Mouse (Mus musculus) hindbrain, embryonic 16.5 days (tissue): Measurements from ENCODE around the gene Farp1. TPM values are rescaled to one million over a fixed set of nuclear protein-coding genes. Genes with fewer than 3 reads are reported as not detected.

Experiments
- ATAC-seq: fragments of 200-750 bp; cut with Nextera tagmentation; 2 replicates; pipeline ENCODE4 v1.8.0; 2017; ENCODE audit warnings: moderate TSS enrichment, moderate library complexity
- H3K27ac ChIP-seq: fragments of 300-500 bp; sonication (generic); 2 replicates; pipeline ENCODE4 v1.5.1; 2014; ENCODE audit warnings: low read depth, mild to moderate bottlenecking, control low read depth, low read length, moderate library complexity
- H3K27me3 ChIP-seq: fragments of 300-500 bp; sonication (generic); replicated peaks from 2 replicates; pipeline ENCODE4 v1.6.1; 2014; ENCODE audit warnings: low read length; ENCODE audit not compliant: control insufficient read depth, insufficient read depth
- H3K36me3 ChIP-seq: fragments of 300-500 bp; sonication (generic); 2 replicates; pipeline ENCODE4 v1.6.1; 2014; ENCODE audit warnings: mild to moderate bottlenecking, low read length, moderate library complexity, mixed read lengths; ENCODE audit not compliant: control insufficient read depth, insufficient read depth
- H3K4me1 ChIP-seq: fragments of 300-500 bp; sonication (generic); 2 replicates; pipeline ENCODE4 v1.6.1; 2014; ENCODE audit warnings: low read depth, low read length; ENCODE audit not compliant: control insufficient read depth, insufficient read depth
- H3K4me2 ChIP-seq: fragments of 300-500 bp; sonication (generic); 2 replicates; pipeline ENCODE4 v1.6.1; 2014; ENCODE audit warnings: mild to moderate bottlenecking, low read length, control low read depth, moderate library complexity
- H3K4me3 ChIP-seq: fragments of 300-500 bp; sonication (generic); 2 replicates; pipeline ENCODE4 v1.5.1; 2014; ENCODE audit warnings: mild to moderate bottlenecking, low read length, control low read depth, moderate library complexity
- H3K9ac ChIP-seq: fragments of 300-500 bp; sonication (generic); 2 replicates; pipeline ENCODE4 v1.6.1; 2014; ENCODE audit warnings: low read depth, mild to moderate bottlenecking, control low read depth, low read length, moderate library complexity
- H3K9me3 ChIP-seq: fragments of 300-500 bp; sonication (generic); 2 replicates; pipeline ENCODE4 v1.6.1; 2014; ENCODE audit warnings: mild to moderate bottlenecking, low read length, moderate library complexity; ENCODE audit not compliant: control insufficient read depth
- WGBS: fragments of 180-500 bp; shearing (Covaris S2); extraction: QIAGEN DNeasy Blood & Tissue Kit; methylation state at CpG from one replicate; pipeline ENCODE4 v1.1.7; 2014; 5-methylcytosine and 5-hydroxymethylcytosine counted together
- polyA plus RNA-seq: library from polyadenylated mRNA; unstranded; fragments of >200 nt; fragmentation: Nextera tagmentation; extraction: Ambion mirVana; gene quantifications from 2 replicates; pipeline ENCODE4 v1.2.1, GENCODE M21; 2015

The Farp1 gene
- polyA plus RNA-seq, 1 experiment from 2014 or later, result 28.9 TPM

- H3K36me3 ChIP-seq, result no peaks in the 10 kb centered on the region
- no peak overlapping the region for H3K9ac ChIP-seq
- H3K27ac ChIP-seq, result no peak overlapping the region
- ATAC-seq, result peak; percentile 40; the same call in 1 of the 2 replicates
- H3K4me3 ChIP-seq, result no peak overlapping the region
- WGBS, result 66% methylated on average over 2 of the region's 2 CpGs
- H3K27me3 ChIP-seq, result no peaks in the 10 kb centered on the region
- no peak overlapping the region for H3K4me2 ChIP-seq
- peaks cover 7% of the 10 kb centered on the region; the same call in 1 of the 2 replicates for H3K4me1 ChIP-seq
- no peaks in the 10 kb centered on the region for H3K9me3 ChIP-seq
Measured at GRCm38 (mm10) chr14:121326432-121326831, 291.4 kb downstream of the Farp1 start.

- 85% methylated on average over 5 of the region's 5 CpGs for WGBS
- ATAC-seq, result no peak
- H3K27ac ChIP-seq, result no peak overlapping the region
- no peak overlapping the region for H3K4me2 ChIP-seq
- H3K36me3 ChIP-seq, result no peaks in the 10 kb centered on the region
- H3K9me3 ChIP-seq, result no peaks in the 10 kb centered on the region
- H3K27me3 ChIP-seq, result no peaks in the 10 kb centered on the region
- H3K4me1 ChIP-seq, result peaks cover 7% of the 10 kb centered on the region; the same call in 1 of the 2 replicates
- no peak overlapping the region for H3K4me3 ChIP-seq
- no peak overlapping the region for H3K9ac ChIP-seq
Measured at GRCm38 (mm10) chr14:121328878-121329277, 293.9 kb downstream of the Farp1 start.

- Histone ChIP-seq H3K9me3 (no peaks in the 10 kb centered on the region), H3K4me3 (no peak overlapping the region), H3K9ac (no peak overlapping the region), H3K27me3 (no peaks in the 10 kb centered on the region), H3K4me1 (peaks cover 7% of the 10 kb centered on the region; the same call in 1 of the 2 replicates), H3K4me2 (no peak overlapping the region), H3K27ac (no peak overlapping the region), H3K36me3 (no peaks in the 10 kb centered on the region)
- 80% methylated on average over 5 of the region's 5 CpGs for WGBS
- no peak for ATAC-seq
Measured at GRCm38 (mm10) chr14:121329401-121330089, 294.5 kb downstream of the Farp1 start.

GRCm38 (mm10) chr14:121330090-121330408 is 295.0 kb downstream of the Farp1 start:
- Histone ChIP-seq H3K27me3 (no peaks in the 10 kb centered on the region), H3K4me2 (no peak overlapping the region), H3K4me1 (peaks cover 7% of the 10 kb centered on the region; the same call in 1 of the 2 replicates), H3K9ac (no peak overlapping the region), H3K4me3 (no peak overlapping the region), H3K36me3 (no peaks in the 10 kb centered on the region), H3K27ac (no peak overlapping the region), H3K9me3 (no peaks in the 10 kb centered on the region)
- WGBS, result 76% methylated on average over 3 of the region's 3 CpGs
- no peak for ATAC-seq

Other genes with a start within 250 kb of the Farp1 start
- 53.8 and 59.6 TPM in 2 replicates for gene Ipo5, start 124.0 kb upstream of the Farp1 start, polyA plus RNA-seq